Comparison of ENCODE assay signal across 16 mouse cellular contexts in genomic region chr12:44899173-44899870, GRCm38 (mm10).
DNase-seq lines count a peak whose midpoint lies in the region; ATAC-seq and TF ChIP-seq lines count a peak whose summit lies in the region.
"Had no signal": no experiment of that assay in that cellular context is flagged by ENCODE, and none has a peak within 500 bp of the region (broad histone marks: within the 10 kb centered on the region; RNA-seq: fewer than 3 reads in every experiment).

No protein-coding gene starts in this region.

- H3K9me3 ChIP-seq in forebrain, embryonic 14.5 days (replicated peaks; ENCODE audit: control insufficient read depth, low read length), result no peaks in the 10 kb centered on the region
- H3K9me3 ChIP-seq in forebrain, embryonic 12.5 days, result no peaks in the 10 kb centered on the region
- no peaks in the 10 kb centered on the region for H3K9me3 ChIP-seq in intestine, embryonic 16.5 days (ENCODE audit: control insufficient read depth, low read length)
- H3K9me3 ChIP-seq: embryonic facial prominence, embryonic 12.5 days; heart, embryonic 12.5 days; hindbrain, embryonic 13.5 days had no signal

- no peak overlapping the region for H3K27ac ChIP-seq in forebrain, embryonic 14.5 days (ENCODE audit: low read depth, low read length)
- no peak overlapping the region for H3K27ac ChIP-seq in forebrain, embryonic 12.5 days
- H3K27ac ChIP-seq in intestine, embryonic 16.5 days (ENCODE audit: low read length), result no peak overlapping the region
- H3K27ac ChIP-seq: embryonic facial prominence, embryonic 12.5 days; hindbrain, embryonic 13.5 days; hindbrain, postnatal 0 days had no signal

- H3K36me3 ChIP-seq in forebrain, embryonic 14.5 days (ENCODE audit: control insufficient read depth, insufficient read depth, low read length), result no peaks in the 10 kb centered on the region
- H3K36me3 ChIP-seq in forebrain, embryonic 12.5 days (replicated peaks), result no peaks in the 10 kb centered on the region
- no peaks in the 10 kb centered on the region for H3K36me3 ChIP-seq in intestine, embryonic 16.5 days (ENCODE audit: control insufficient read depth, insufficient read depth, low read length)
- H3K36me3 ChIP-seq: embryonic facial prominence, embryonic 12.5 days; heart, embryonic 12.5 days; hindbrain, embryonic 13.5 days had no signal

- intact Hi-C loops in heart, postnatal 10 days (cut with DNase I), result no loop called here

- TF ChIP-seq CTCF in brain, embryonic 14.5 days (IDR thresholded peaks at IDR 0.05; ENCODE audit: borderline replicate concordance, extremely low read depth, insufficient read depth, insufficient read length), result no peak

- no peaks in the 10 kb centered on the region for H3K27me3 ChIP-seq in forebrain, embryonic 14.5 days (replicated peaks; ENCODE audit: control insufficient read depth, insufficient read depth, low read length)
- H3K27me3 ChIP-seq in forebrain, embryonic 12.5 days, result no peaks in the 10 kb centered on the region
- H3K27me3 ChIP-seq in intestine, embryonic 16.5 days (replicated peaks; ENCODE audit: control insufficient read depth, insufficient read depth, low read length), result no peaks in the 10 kb centered on the region
- H3K27me3 ChIP-seq: embryonic facial prominence, embryonic 12.5 days; heart, embryonic 12.5 days; hindbrain, embryonic 13.5 days had no signal

- H3K9ac ChIP-seq in forebrain, embryonic 14.5 days (ENCODE audit: low read length), result no peak overlapping the region
- H3K9ac ChIP-seq in forebrain, embryonic 12.5 days, result no peak overlapping the region
- H3K9ac ChIP-seq in intestine, embryonic 16.5 days (ENCODE audit: low read depth, low read length), result no peak overlapping the region
- H3K9ac ChIP-seq: embryonic facial prominence, embryonic 12.5 days; heart, embryonic 12.5 days; hindbrain, embryonic 13.5 days had no signal

- no peak overlapping the region for H3K4me3 ChIP-seq in forebrain, embryonic 14.5 days (ENCODE audit: low read depth, low read length)
- H3K4me3 ChIP-seq in forebrain, embryonic 12.5 days (replicated peaks), result no peak overlapping the region
- no peak overlapping the region for H3K4me3 ChIP-seq in intestine, embryonic 16.5 days (ENCODE audit: low read length)
- H3K4me3 ChIP-seq: embryonic facial prominence, embryonic 12.5 days; heart, embryonic 12.5 days; hindbrain, embryonic 13.5 days had no signal

- TF ChIP-seq POLR2A in brain, embryonic 14.5 days (IDR thresholded peaks at IDR 0.05; ENCODE audit: borderline replicate concordance, extremely low read depth, insufficient read depth, insufficient read length, poor library complexity, severe bottlenecking), result no peak

- WGBS in forebrain, embryonic 14.5 days, result 74% methylated on average over 5 of the region's 5 CpGs
- WGBS in forebrain, embryonic 12.5 days, result 92% methylated on average over 5 of the region's 5 CpGs
- WGBS in intestine, embryonic 16.5 days, result 91% methylated on average over 5 of the region's 5 CpGs

- no peak overlapping the region for H3K4me2 ChIP-seq in forebrain, embryonic 14.5 days (ENCODE audit: low read length)
- H3K4me2 ChIP-seq in forebrain, embryonic 12.5 days, result no peak overlapping the region
- no peak overlapping the region for H3K4me2 ChIP-seq in intestine, embryonic 16.5 days (ENCODE audit: low read depth, low read length)
- H3K4me2 ChIP-seq: embryonic facial prominence, embryonic 12.5 days; heart, embryonic 12.5 days; hindbrain, embryonic 13.5 days had no signal

- no peaks in the 10 kb centered on the region for H3K4me1 ChIP-seq in forebrain, embryonic 14.5 days (ENCODE audit: control insufficient read depth, insufficient read depth, low read length)
- H3K4me1 ChIP-seq in forebrain, embryonic 12.5 days, result no peaks in the 10 kb centered on the region
- no peaks in the 10 kb centered on the region for H3K4me1 ChIP-seq in intestine, embryonic 16.5 days (ENCODE audit: control insufficient read depth, insufficient read depth, low read length)
- H3K4me1 ChIP-seq: embryonic facial prominence, embryonic 12.5 days; hindbrain, embryonic 13.5 days had no signal

- peak; percentile 75 for DNase-seq in forebrain, embryonic 14.5 days (ENCODE audit: low spot score)
- DNase-seq in heart, postnatal 10 days, result peak; percentile 16 to 18
- no peak for DNase-seq in heart, adult 11 months
- DNase-seq in brain, embryonic 14.5 days (ENCODE audit: low read depth), result peak; percentile 75
- peak; percentile 21 for DNase-seq in skeletal muscle tissue, adult 2 months (ENCODE audit: low read depth, low spot score)
- DNase-seq: adrenal gland, postnatal 10 days; cerebellum, adult 11-12 months; cerebellum, adult 9-10 months; cerebellum, postnatal 25 days; gastrocnemius, postnatal 14 days had no signal

- ATAC-seq in forebrain, embryonic 14.5 days, result peak; percentile 76; the same call in 1 of the 2 replicates
- no peak for ATAC-seq in forebrain, embryonic 12.5 days (ENCODE audit: low FRiP score)
- no peak for ATAC-seq in intestine, embryonic 16.5 days
- ATAC-seq: hindbrain, postnatal 0 days had no signal
